18 mouse cellular contexts compared by ENCODE assay signal in genomic region chr12:104738446-104738845, GRCm38 (mm10). TPM values are rescaled to one million over a fixed set of nuclear protein-coding genes. Genes with fewer than 3 reads are reported as not detected.
A peak's percentile ranks its signal among the peaks of the same experiment; 100 is the strongest.
DNase-seq lines count a peak whose midpoint lies in the region; ATAC-seq and TF ChIP-seq lines count a peak whose summit lies in the region.
"Had no signal": no experiment of that assay in that cellular context is flagged by ENCODE, and none has a peak within 500 bp of the region (broad histone marks: within the 10 kb centered on the region; RNA-seq: fewer than 3 reads in every experiment).

No protein-coding gene starts in this region.

- peaks cover 78% of the 10 kb centered on the region for H3K4me1 ChIP-seq in forebrain, embryonic 12.5 days
- peaks cover 47% of the 10 kb centered on the region for H3K4me1 ChIP-seq in forebrain, embryonic 16.5 days (replicated peaks; ENCODE audit: control insufficient read depth, insufficient read depth, low read length)
- H3K4me1 ChIP-seq in liver, embryonic 11.5 days (replicated peaks; ENCODE audit: control insufficient read depth, insufficient read depth, low read length) = peaks cover 8% of the 10 kb centered on the region; the same call in 1 of the 2 replicates
- peaks cover 4% of the 10 kb centered on the region; the same call in 1 of the 2 replicates for H3K4me1 ChIP-seq in stomach, postnatal 0 days (replicated peaks; ENCODE audit: control insufficient read depth, insufficient read depth)
- H3K4me1 ChIP-seq in intestine, embryonic 16.5 days (ENCODE audit: control insufficient read depth, insufficient read depth, low read length) = peaks cover 3% of the 10 kb centered on the region; the same call in 1 of the 2 replicates

- H3K4me2 ChIP-seq in forebrain, embryonic 12.5 days = no peak overlapping the region
- no peak overlapping the region for H3K4me2 ChIP-seq in forebrain, embryonic 16.5 days (ENCODE audit: low read length)
- no peak overlapping the region for H3K4me2 ChIP-seq in liver, embryonic 11.5 days
- no peak overlapping the region for H3K4me2 ChIP-seq in stomach, postnatal 0 days (replicated peaks; ENCODE audit: low read depth)
- H3K4me2 ChIP-seq in intestine, embryonic 16.5 days (ENCODE audit: low read depth, low read length) = no peak overlapping the region
- H3K4me2 ChIP-seq: forebrain, embryonic 15.5 days; limb, embryonic 13.5 days; midbrain, embryonic 12.5 days had no signal

- TF ChIP-seq EP300 in stomach, postnatal 0 days (optimal IDR thresholded peaks at IDR 0.05) = no peak

- no peaks in the 10 kb centered on the region for H3K36me3 ChIP-seq in forebrain, embryonic 12.5 days (replicated peaks)
- H3K36me3 ChIP-seq in forebrain, embryonic 16.5 days (ENCODE audit: control insufficient read depth, insufficient read depth) = no peaks in the 10 kb centered on the region
- no peaks in the 10 kb centered on the region for H3K36me3 ChIP-seq in liver, embryonic 11.5 days (ENCODE audit: control insufficient read depth, insufficient read depth, low read length)
- no peaks in the 10 kb centered on the region; the same call in 1 of the 2 replicates for H3K36me3 ChIP-seq in stomach, postnatal 0 days (ENCODE audit: control insufficient read depth, insufficient read depth, low read length)
- no peaks in the 10 kb centered on the region for H3K36me3 ChIP-seq in intestine, embryonic 16.5 days (ENCODE audit: control insufficient read depth, insufficient read depth, low read length)
- H3K36me3 ChIP-seq: forebrain, embryonic 15.5 days; midbrain, embryonic 12.5 days had no signal

- H3K4me3 ChIP-seq in forebrain, embryonic 12.5 days (replicated peaks) = no peak overlapping the region
- no peak overlapping the region for H3K4me3 ChIP-seq in forebrain, embryonic 16.5 days (replicated peaks; ENCODE audit: low read length)
- H3K4me3 ChIP-seq in liver, embryonic 11.5 days (ENCODE audit: low read depth, low read length) = no peak overlapping the region
- no peak overlapping the region for H3K4me3 ChIP-seq in stomach, postnatal 0 days (ENCODE audit: low read depth, low read length)
- no peak overlapping the region for H3K4me3 ChIP-seq in intestine, embryonic 16.5 days (ENCODE audit: low read length)
- H3K4me3 ChIP-seq: forebrain, embryonic 15.5 days; limb, embryonic 13.5 days; midbrain, embryonic 12.5 days had no signal

- no peaks in the 10 kb centered on the region for H3K9me3 ChIP-seq in forebrain, embryonic 12.5 days
- H3K9me3 ChIP-seq in forebrain, embryonic 16.5 days (ENCODE audit: control insufficient read depth, low read length) = no peaks in the 10 kb centered on the region
- no peaks in the 10 kb centered on the region for H3K9me3 ChIP-seq in liver, embryonic 11.5 days (ENCODE audit: control insufficient read depth, low read length)
- no peaks in the 10 kb centered on the region for H3K9me3 ChIP-seq in stomach, postnatal 0 days (ENCODE audit: control insufficient read depth, low read length)
- no peaks in the 10 kb centered on the region for H3K9me3 ChIP-seq in intestine, embryonic 16.5 days (ENCODE audit: control insufficient read depth, low read length)
- H3K9me3 ChIP-seq: forebrain, embryonic 15.5 days; limb, embryonic 13.5 days; midbrain, embryonic 12.5 days had no signal

- TF ChIP-seq CTCF in stomach, postnatal 0 days (IDR thresholded peaks at IDR 0.05; ENCODE audit: low read depth) = no peak

- H3K9ac ChIP-seq in forebrain, embryonic 12.5 days = no peak overlapping the region
- no peak overlapping the region for H3K9ac ChIP-seq in forebrain, embryonic 16.5 days (replicated peaks; ENCODE audit: low read depth, low read length)
- H3K9ac ChIP-seq in liver, embryonic 11.5 days (ENCODE audit: low read depth, low read length) = no peak overlapping the region
- no peak overlapping the region for H3K9ac ChIP-seq in stomach, postnatal 0 days (ENCODE audit: low read length)
- no peak overlapping the region for H3K9ac ChIP-seq in intestine, embryonic 16.5 days (ENCODE audit: low read depth, low read length)
- H3K9ac ChIP-seq: forebrain, embryonic 15.5 days; limb, embryonic 13.5 days; midbrain, embryonic 12.5 days had no signal

- DNase-seq in liver, embryonic 11.5 days (ENCODE audit: low spot score) = no peak
- no peak for DNase-seq in liver
- DNase-seq in kidney, postnatal 14 days = peak; percentile 37
- DNase-seq in stomach, postnatal 0 days (ENCODE audit: low spot score) = no peak
- DNase-seq: adrenal gland, postnatal 14 days; cerebellum, adult 8-10 months; heart, postnatal 4 days; lung, adult 18-20 months; lung, postnatal 4 days; thymus, adult 18-20 months had no signal

- no peak overlapping the region for H3K27ac ChIP-seq in forebrain, embryonic 12.5 days
- no peak overlapping the region for H3K27ac ChIP-seq in forebrain, embryonic 16.5 days (ENCODE audit: low read length)
- peak overlapping the region; percentile 43; the same call in 1 of the 2 replicates for H3K27ac ChIP-seq in liver, embryonic 11.5 days (ENCODE audit: low read depth, low read length)
- H3K27ac ChIP-seq in stomach, postnatal 0 days (replicated peaks) = no peak overlapping the region
- H3K27ac ChIP-seq in intestine, embryonic 16.5 days (ENCODE audit: low read length) = no peak overlapping the region
- H3K27ac ChIP-seq: limb, embryonic 13.5 days had no signal

- ATAC-seq in forebrain, embryonic 12.5 days (ENCODE audit: low FRiP score) = peak; percentile 34; the same call in 1 of the 2 replicates
- no peak for ATAC-seq in forebrain, embryonic 16.5 days
- no peak for ATAC-seq in liver, embryonic 11.5 days (replicated peaks; ENCODE audit: low FRiP score)
- 0 out of 2 replicates have a peak, but pooled peaks have one; percentile 49 for ATAC-seq in stomach, postnatal 0 days (ENCODE audit: low FRiP score, low TSS enrichment)
- no peak for ATAC-seq in intestine, embryonic 16.5 days
- ATAC-seq in megakaryocyte, adult 5-6 weeks (ENCODE audit: poor library complexity, severe bottlenecking) = no peak

- 50% methylated on average over 9 of the region's 9 CpGs for WGBS in forebrain, embryonic 12.5 days
- WGBS in forebrain, embryonic 16.5 days = 46% methylated on average over 9 of the region's 9 CpGs
- WGBS in liver, embryonic 11.5 days = 84% methylated on average over 9 of the region's 9 CpGs
- WGBS in stomach, postnatal 0 days = 37% methylated on average over 9 of the region's 9 CpGs
- WGBS in intestine, embryonic 16.5 days = 64% methylated on average over 9 of the region's 9 CpGs

- no peaks in the 10 kb centered on the region for H3K27me3 ChIP-seq in forebrain, embryonic 12.5 days
- H3K27me3 ChIP-seq in forebrain, embryonic 16.5 days (replicated peaks; ENCODE audit: control insufficient read depth, insufficient read depth, low read length) = no peaks in the 10 kb centered on the region
- no peaks in the 10 kb centered on the region for H3K27me3 ChIP-seq in liver, embryonic 11.5 days (replicated peaks; ENCODE audit: control insufficient read depth, insufficient read depth, low read length)
- H3K27me3 ChIP-seq in stomach, postnatal 0 days (ENCODE audit: control insufficient read depth, insufficient read depth, low read length) = no peaks in the 10 kb centered on the region
- H3K27me3 ChIP-seq in intestine, embryonic 16.5 days (replicated peaks; ENCODE audit: control insufficient read depth, insufficient read depth, low read length) = no peaks in the 10 kb centered on the region
- H3K27me3 ChIP-seq: CH12.LX; forebrain, embryonic 15.5 days; limb, embryonic 13.5 days had no signal

RNA-seq across cellular contexts. Expression of gene Dicer1, which starts 13.3 kb away (rescaled TPM):
- 66.4 and 67.3 TPM in 2 replicates for polyA plus RNA-seq in forebrain, embryonic 12.5 days (2016; fragmentation: Nextera tagmentation; extraction: Ambion mirVana)
- 40.3 and 40.7 TPM in 2 replicates for polyA plus RNA-seq in forebrain, embryonic 16.5 days (2015; fragmentation: Nextera tagmentation; extraction: Ambion mirVana)
- 13.8 and 15.4 TPM in 2 replicates for polyA plus RNA-seq in liver, embryonic 11.5 days (2014; fragmentation: Nextera tagmentation; extraction: Ambion mirVana)
- polyA plus RNA-seq in stomach, postnatal 0 days (2015; fragmentation: Nextera tagmentation; extraction: Ambion mirVana) = 12.6 and 13.7 TPM in 2 replicates
- 10.4 and 11.2 TPM in 2 replicates for polyA plus RNA-seq in intestine, embryonic 16.5 days (2015; fragmentation: Nextera tagmentation; extraction: Ambion mirVana)
- total RNA-seq in megakaryocyte, adult 5-6 weeks (2015) = 33.5 and 40.3 TPM in 2 replicates
- 24.5 and 41.5 TPM in 2 replicates for total RNA-seq in megakaryocyte, adult 5-6 weeks (2017)

Comparison
In these comparisons a context has a peak if more than half of its experiments do, and no peak if none do; other contexts are left out.
1. ATAC-seq: peak in forebrain, embryonic 12.5 days (single experiment) and stomach, postnatal 0 days (single experiment); none in forebrain, embryonic 16.5 days (single experiment), liver, embryonic 11.5 days (single experiment), intestine, embryonic 16.5 days (single experiment) and megakaryocyte, adult 5-6 weeks (single experiment).